Mouse (Mus musculus) embryonic fibroblast, embryonic 13.5 days (primary cell): Measurements from ENCODE around the gene Kctd8.

Experiments
- CTCF ChIP-seq: IDR thresholded peaks from 2 replicates; pipeline ENCODE4 v1.5.1; 2011; ENCODE audit warnings: mild to moderate bottlenecking, control low read depth, low read length, moderate library complexity, borderline replicate concordance; ENCODE audit not compliant: insufficient read depth
- POLR2A ChIP-seq: IDR thresholded peaks from 2 replicates; pipeline ENCODE4 v1.6.1; 2011; ENCODE audit warnings: low read depth, mild to moderate bottlenecking, control low read depth, low read length, moderate library complexity

GRCm38 (mm10) chr5:69159897-69160509, 181.5 kb downstream of the Kctd8 start:
- TF ChIP-seq CTCF = no peak
- TF ChIP-seq POLR2A = no peak
